Mouse (Mus musculus) neural tube, embryonic 14.5 days (tissue): ENCODE measurements around the gene Lrit2. TPM values are rescaled to one million over a fixed set of nuclear protein-coding genes. Genes with fewer than 3 reads are reported as not detected.

ENCODE experiments used
- ATAC-seq: fragments of 200-750 bp; cut with Nextera tagmentation; 2 replicates; pipeline ENCODE4 v1.8.0; 2017; ENCODE audit warnings: low read depth, mild to moderate bottlenecking, moderate TSS enrichment, moderate library complexity
- H3K27ac ChIP-seq: fragments of 300-500 bp; sonication (generic); 2 replicates; pipeline ENCODE4 v1.5.1; 2014; ENCODE audit warnings: low read depth, mild to moderate bottlenecking, control low read depth, low read length, moderate library complexity, mixed read lengths
- H3K27me3 ChIP-seq: fragments of 300-500 bp; sonication (generic); 2 replicates; pipeline ENCODE4 v1.6.1; 2014; ENCODE audit warnings: low read length; ENCODE audit not compliant: control insufficient read depth, insufficient read depth
- H3K36me3 ChIP-seq: fragments of 300-500 bp; sonication (generic); 2 replicates; pipeline ENCODE4 v1.6.1; 2014; ENCODE audit warnings: low read length, mixed read lengths; ENCODE audit not compliant: control insufficient read depth, insufficient read depth
- H3K4me1 ChIP-seq: fragments of 300-500 bp; sonication (generic); 2 replicates; pipeline ENCODE4 v1.6.1; 2014; ENCODE audit warnings: low read length; ENCODE audit not compliant: control insufficient read depth, insufficient read depth
- H3K4me2 ChIP-seq: fragments of 300-500 bp; sonication (generic); 2 replicates; pipeline ENCODE4 v1.6.1; 2014; ENCODE audit warnings: mild to moderate bottlenecking, low read depth, low read length, control low read depth
- H3K4me3 ChIP-seq: fragments of 300-500 bp; sonication (generic); 2 replicates; pipeline ENCODE4 v1.5.1; 2014; ENCODE audit warnings: low read depth, low read length, control low read depth, mixed read lengths
- H3K9ac ChIP-seq: fragments of 300-500 bp; sonication (generic); replicated peaks from 2 replicates; pipeline ENCODE4 v1.6.1; 2014; ENCODE audit warnings: low read depth, mild to moderate bottlenecking, control low read depth, low read length, mixed read lengths
- H3K9me3 ChIP-seq: fragments of 300-500 bp; sonication (generic); 2 replicates; pipeline ENCODE4 v1.6.1; 2016; ENCODE audit warnings: low read length; ENCODE audit not compliant: control insufficient read depth
- WGBS: fragments of 180-500 bp; shearing (Covaris S2); extraction: QIAGEN DNeasy Blood & Tissue Kit; methylation state at CpG from one replicate; pipeline ENCODE4 v1.1.7; 2014; 5-methylcytosine and 5-hydroxymethylcytosine counted together
- polyA plus RNA-seq: library from polyadenylated mRNA; unstranded; fragments of >200 nt; fragmentation: Nextera tagmentation; extraction: Ambion mirVana; gene quantifications from 2 replicates; pipeline ENCODE4 v1.2.1, GENCODE M21; 2014

Lrit2 gene
- not detected in 2 replicates for polyA plus RNA-seq

DNA sequence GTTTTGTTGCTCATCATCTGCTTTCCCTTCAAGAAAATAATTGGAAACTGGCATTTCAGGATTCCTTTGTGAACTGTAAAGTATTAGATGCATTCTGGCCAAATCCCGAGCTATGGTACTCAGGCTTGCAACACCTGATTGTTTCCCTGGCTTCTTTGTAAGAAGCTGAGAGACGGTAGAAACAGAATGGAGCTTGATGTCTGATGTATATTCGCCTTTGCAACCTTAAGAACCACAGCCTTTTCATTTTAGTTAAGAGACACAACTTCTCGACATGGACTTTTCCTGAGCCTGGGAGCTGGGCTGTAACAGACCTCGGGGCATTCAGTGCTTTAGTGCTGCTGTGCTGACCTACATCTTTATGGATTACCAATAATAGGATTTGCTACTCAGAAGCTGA, at the start of gene Lrit2:
Gene Lrit2, plus strand, starts transcription at position 301 of the 400 bp plus-strand sequence.
- Histone ChIP-seq H3K4me2 (no peak within 1 kb of the TSS), H3K4me3 (no peak within 1 kb of the TSS), H3K27ac (no peak within 1 kb of the TSS), H3K36me3 (no peaks in the 10 kb centered on the region), H3K27me3 (no peaks in the 10 kb centered on the region), H3K9me3 (no peaks in the 10 kb centered on the region), H3K4me1 (no peaks in the 10 kb centered on the region), H3K9ac (no peak within 1 kb of the TSS)
- ATAC-seq, result no peak
- WGBS, result 77% methylated on average over 5 of the region's 5 CpGs

DNA sequence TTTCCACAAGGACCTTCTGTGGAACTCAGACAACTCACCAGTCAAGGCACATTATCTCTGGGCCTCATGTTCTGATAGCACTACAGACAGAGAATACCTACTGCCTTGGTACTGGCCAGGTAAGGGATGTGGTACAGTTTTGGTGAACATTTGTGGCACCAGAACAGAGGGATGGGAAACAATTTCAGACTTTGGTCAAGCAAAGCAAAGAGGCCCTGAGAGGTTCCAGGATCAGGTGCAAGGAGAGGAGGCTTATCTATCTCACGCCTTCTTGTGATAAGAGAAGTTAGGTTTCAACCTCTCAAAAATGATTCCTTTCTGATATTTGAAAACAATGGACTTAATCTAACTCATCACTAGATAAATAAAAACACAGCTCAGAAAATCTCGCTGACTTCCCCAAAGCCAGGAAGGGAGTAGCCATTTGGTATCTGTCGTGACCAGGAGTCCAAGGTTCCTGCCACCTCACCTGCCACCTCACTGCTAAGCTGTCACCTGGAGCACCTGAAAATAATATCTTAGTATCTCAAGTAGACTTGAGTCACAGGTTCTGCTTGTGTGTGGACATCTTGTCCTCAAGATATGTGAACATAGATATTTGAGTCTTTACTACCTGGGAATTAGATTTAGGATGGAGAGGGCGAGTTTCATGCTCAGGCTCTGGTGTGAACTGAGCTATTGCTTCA, 40.3 kb upstream of the Lrit2 start:
- Histone ChIP-seq H3K9me3 (no peaks in the 10 kb centered on the region), H3K9ac (no peak overlapping the region), H3K27ac (no peak overlapping the region), H3K4me2 (no peak overlapping the region), H3K36me3 (no peaks in the 10 kb centered on the region), H3K4me1 (no peaks in the 10 kb centered on the region), H3K4me3 (no peak overlapping the region), H3K27me3 (no peaks in the 10 kb centered on the region)
- 88% methylated on average over 4 of the region's 4 CpGs for WGBS
- no peak for ATAC-seq

DNA sequence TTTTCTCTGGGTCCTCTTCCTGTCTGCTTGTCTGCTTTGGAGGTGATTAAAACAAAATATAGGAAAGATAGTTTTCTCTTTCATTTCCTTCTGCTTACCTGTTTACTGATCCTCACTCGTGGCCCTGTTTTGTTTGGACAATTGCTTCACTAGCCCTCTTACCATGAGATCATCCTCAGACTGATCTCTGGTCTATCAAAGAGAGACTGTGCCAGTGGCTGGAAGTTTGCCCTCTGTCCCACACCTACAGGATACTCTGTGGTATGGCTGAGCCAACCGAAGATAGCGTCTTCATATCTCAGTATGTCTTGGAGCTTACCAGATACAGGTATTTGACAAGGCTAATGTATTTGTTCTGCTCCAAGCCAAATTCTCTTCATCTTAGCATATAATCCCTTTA, 39.8 kb upstream of the Lrit2 start:
- H3K9me3 ChIP-seq, result no peaks in the 10 kb centered on the region
- H3K27ac ChIP-seq, result no peak overlapping the region
- H3K9ac ChIP-seq, result no peak overlapping the region
- WGBS, result 96% methylated on average over 3 of the region's 3 CpGs
- ATAC-seq, result no peak
- no peaks in the 10 kb centered on the region for H3K36me3 ChIP-seq
- no peak overlapping the region for H3K4me3 ChIP-seq
- H3K27me3 ChIP-seq, result no peaks in the 10 kb centered on the region
- H3K4me1 ChIP-seq, result no peaks in the 10 kb centered on the region
- no peak overlapping the region for H3K4me2 ChIP-seq

DNA sequence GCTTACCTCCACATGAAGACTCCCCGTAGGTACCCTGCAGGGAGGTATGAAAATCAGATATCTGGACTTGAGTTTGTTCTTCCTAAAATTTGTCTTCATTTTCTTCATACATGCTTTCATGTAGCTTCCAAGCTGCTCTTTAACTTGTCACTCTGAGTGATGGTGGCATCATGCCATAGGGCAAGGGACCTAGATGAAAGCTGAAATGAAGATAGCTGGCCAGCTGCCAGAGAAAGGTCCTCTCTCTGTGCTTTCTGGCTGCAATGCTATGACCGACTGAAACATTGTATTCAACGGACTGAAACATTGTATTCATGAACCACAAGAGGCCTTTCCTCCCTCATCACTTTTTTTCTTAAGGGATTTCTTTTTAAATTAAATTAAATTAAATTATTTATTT, 39.2 kb upstream of the Lrit2 start:
- H3K4me3 ChIP-seq, result no peak overlapping the region
- ATAC-seq, result no peak
- no peak overlapping the region for H3K27ac ChIP-seq
- no peaks in the 10 kb centered on the region for H3K27me3 ChIP-seq
- no peaks in the 10 kb centered on the region for H3K36me3 ChIP-seq
- no peak overlapping the region for H3K4me2 ChIP-seq
- no peak overlapping the region for H3K9ac ChIP-seq
- H3K4me1 ChIP-seq, result no peaks in the 10 kb centered on the region
- 83% methylated on average over 3 of the region's 3 CpGs for WGBS
- no peaks in the 10 kb centered on the region for H3K9me3 ChIP-seq

DNA sequence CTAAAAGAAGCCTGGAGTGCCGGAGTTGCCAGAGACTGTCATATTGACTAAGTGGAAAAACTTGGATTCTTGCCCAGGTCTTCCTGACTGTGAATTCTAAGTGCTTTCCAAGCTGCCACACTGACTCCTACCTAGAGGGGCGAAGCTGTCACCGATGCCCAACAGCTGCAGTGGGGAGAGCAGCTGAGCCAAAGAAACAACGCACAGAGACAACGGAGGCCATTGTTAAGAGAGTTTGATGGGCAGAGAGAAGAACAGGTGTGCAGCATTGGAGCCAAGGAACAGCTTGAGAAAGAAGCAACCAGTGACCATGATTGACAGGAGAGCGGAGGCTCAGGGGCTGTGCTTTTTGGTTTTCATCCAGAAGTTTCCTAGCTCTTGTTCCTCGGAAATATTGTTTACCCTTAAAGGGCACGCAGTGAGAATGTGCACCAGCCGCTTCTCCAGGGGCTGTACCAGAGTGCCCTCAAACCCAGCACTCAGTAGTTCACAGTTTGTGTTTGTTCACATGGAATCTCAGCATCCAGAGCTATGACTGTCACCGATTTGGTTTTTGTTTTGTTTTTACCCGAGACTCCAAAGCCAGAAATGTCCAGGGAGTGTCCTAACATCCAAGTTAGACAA, 35.1 kb upstream of the Lrit2 start:
- Histone ChIP-seq H3K9me3 (no peaks in the 10 kb centered on the region), H3K4me3 (no peak overlapping the region), H3K4me1 (no peaks in the 10 kb centered on the region), H3K27me3 (no peaks in the 10 kb centered on the region), H3K27ac (no peak overlapping the region), H3K36me3 (no peaks in the 10 kb centered on the region), H3K4me2 (no peak overlapping the region), H3K9ac (no peak overlapping the region)
- peak; percentile 48; the same call in 1 of the 2 replicates for ATAC-seq
- 64% methylated on average over 11 of the region's 11 CpGs for WGBS

DNA sequence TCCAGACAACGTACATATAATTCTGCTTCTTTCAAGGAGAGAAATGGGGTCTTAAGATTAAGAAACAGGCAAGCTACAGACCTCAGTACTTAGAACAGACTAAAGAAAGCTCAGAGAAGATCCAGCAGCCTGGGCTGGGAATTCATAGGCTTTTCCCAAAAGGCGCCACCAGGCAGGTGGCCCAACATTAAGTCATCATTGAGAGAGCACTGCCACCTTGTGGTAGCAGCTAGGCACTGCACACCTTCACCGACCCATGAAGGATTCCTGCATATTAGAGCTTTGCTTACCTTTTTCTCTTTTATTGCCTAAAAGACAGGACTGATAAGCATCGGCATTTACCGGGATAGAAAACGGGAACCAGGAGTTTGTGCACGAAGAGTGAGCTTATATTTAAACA, 34.5 kb upstream of the Lrit2 start:
- ATAC-seq, result peak; percentile 81
- no peak overlapping the region for H3K27ac ChIP-seq

DNA sequence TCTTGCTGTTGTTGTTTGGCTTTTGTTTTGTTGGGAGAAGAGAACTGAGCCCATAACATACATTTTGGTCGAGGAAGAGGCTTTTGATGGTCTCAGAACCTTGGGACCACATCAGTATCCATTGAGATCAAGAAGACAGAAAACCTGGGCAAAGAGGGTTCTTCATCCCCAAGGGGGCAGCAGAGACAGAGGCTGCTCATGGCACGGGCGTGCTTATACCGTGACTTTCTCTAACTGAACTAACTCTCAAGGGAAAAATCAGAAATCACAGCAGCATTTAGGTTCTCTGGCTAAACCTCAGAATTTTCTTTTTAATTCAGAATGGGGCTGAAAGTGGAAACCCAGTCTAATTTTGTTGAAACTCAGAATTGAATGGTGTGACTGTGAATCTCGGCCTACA, 33.3 kb upstream of the Lrit2 start:
- Histone ChIP-seq H3K9me3 (no peaks in the 10 kb centered on the region), H3K27ac (no peak overlapping the region), H3K4me1 (no peaks in the 10 kb centered on the region), H3K9ac (no peak overlapping the region), H3K4me2 (no peak overlapping the region), H3K36me3 (no peaks in the 10 kb centered on the region), H3K27me3 (no peaks in the 10 kb centered on the region), H3K4me3 (no peak overlapping the region)
- ATAC-seq, result no peak
- 44% methylated on average over 5 of the region's 5 CpGs for WGBS

More for the DNA sequence above, 34.5 kb upstream of the Lrit2 start:
- H3K4me2 ChIP-seq, result no peak overlapping the region
- 19% methylated on average over 7 of the region's 7 CpGs for WGBS
- no peaks in the 10 kb centered on the region for H3K36me3 ChIP-seq
- H3K4me3 ChIP-seq, result no peak overlapping the region
- H3K27me3 ChIP-seq, result no peaks in the 10 kb centered on the region
- no peak overlapping the region for H3K9ac ChIP-seq
- H3K4me1 ChIP-seq, result no peaks in the 10 kb centered on the region
- H3K9me3 ChIP-seq, result no peaks in the 10 kb centered on the region

DNA sequence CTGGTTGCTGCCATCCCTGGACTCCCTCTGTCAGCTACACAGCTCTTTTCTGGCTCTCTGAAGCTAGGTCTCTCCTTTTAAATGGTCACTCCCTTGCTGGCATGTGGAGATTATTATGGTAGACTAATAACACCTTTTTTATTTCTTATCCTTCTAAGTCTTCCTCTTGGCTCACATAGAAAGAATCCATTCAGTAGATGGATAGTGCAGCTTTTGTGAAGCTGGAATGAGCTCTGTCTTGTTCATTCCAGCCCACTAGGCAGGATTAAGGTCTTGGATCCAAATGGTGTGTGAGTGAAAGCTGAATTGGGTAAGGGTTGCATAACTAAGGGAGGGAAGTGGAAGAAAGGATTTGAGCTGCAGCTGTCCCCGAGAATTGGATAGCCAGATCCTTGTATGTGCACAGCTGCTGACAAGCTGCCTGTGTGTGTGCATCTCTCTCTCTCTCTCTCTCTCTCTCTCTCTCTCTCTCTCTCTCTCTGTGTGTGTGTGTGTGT, 18.8 kb upstream of the Lrit2 start, which contains the start of gene Rgr:
Gene Rgr, minus strand, starts transcription at position 51 of the 497 bp plus-strand sequence.
- no peaks in the 10 kb centered on the region for H3K27me3 ChIP-seq
- WGBS, result 68% methylated on average over 1 of the region's 1 CpGs
- H3K4me2 ChIP-seq, result no peak within 1 kb of the TSS
- H3K9ac ChIP-seq, result no peak within 1 kb of the TSS
- ATAC-seq, result no peak
- H3K4me1 ChIP-seq, result no peaks in the 10 kb centered on the region
- no peak within 1 kb of the TSS for H3K27ac ChIP-seq
- H3K9me3 ChIP-seq, result no peaks in the 10 kb centered on the region
- H3K4me3 ChIP-seq, result no peak within 1 kb of the TSS
- no peaks in the 10 kb centered on the region for H3K36me3 ChIP-seq

DNA sequence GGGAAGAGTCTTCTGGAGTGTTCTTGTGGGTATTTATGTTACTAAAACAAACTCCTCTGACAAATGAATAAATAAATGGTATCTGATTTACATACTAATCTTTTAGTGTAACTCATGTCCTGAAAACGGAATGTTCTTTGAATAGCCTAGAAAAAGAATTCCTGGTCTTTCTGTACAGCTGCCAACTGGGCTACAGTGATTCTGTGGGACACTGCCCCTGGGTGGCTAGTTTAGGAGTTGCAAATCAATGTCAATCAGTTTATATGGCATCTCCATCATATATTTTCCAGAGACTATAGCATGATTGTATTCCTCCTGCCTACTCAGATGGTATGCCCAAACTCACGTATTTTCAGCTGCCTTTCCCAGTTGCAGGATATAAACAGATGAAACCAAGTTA, 2.9 kb upstream of the Lrit2 start:
- Histone ChIP-seq H3K9ac (no peak overlapping the region), H3K36me3 (no peaks in the 10 kb centered on the region), H3K4me1 (no peaks in the 10 kb centered on the region), H3K27ac (no peak overlapping the region), H3K4me2 (no peak overlapping the region), H3K4me3 (no peak overlapping the region), H3K9me3 (no peaks in the 10 kb centered on the region), H3K27me3 (no peaks in the 10 kb centered on the region)
- no peak for ATAC-seq
- 67% methylated on average over 2 of the region's 2 CpGs for WGBS
